Mouse (Mus musculus) left cerebral cortex, adult 2 months (tissue): Measurements from ENCODE around the gene Gm14137. TPM values are rescaled to one million over a fixed set of nuclear protein-coding genes. Genes with fewer than 3 reads are reported as not detected.
A peak's percentile ranks its signal among the peaks of the same experiment; 100 is the strongest.

Experiments
- DNase-seq, 2 experiments: peaks; one replicate each; pipeline ENCODE4 v3.0.0; 2021 to 2022; ENCODE audit warnings: low spot score in 2 of 2, mixed read lengths in 1 of 2; ENCODE audit errors: extremely low spot score in 1 of 2
- H3K27ac ChIP-seq: fragments of 200-600 bp; 2 replicates; pipeline ENCODE4 v1.8.1; 2022
- H3K4me3 ChIP-seq: fragments of 200-600 bp; 2 replicates; pipeline ENCODE4 v1.8.1; 2022
- CTCF ChIP-seq: fragments of 200-600 bp; IDR thresholded peaks from 2 replicates; pipeline ENCODE4 v1.8.1; 2022; ENCODE audit warnings: antibody characterized with exemption, mild to moderate bottlenecking, moderate library complexity
- intact Hi-C: fragments of 180-260 bp; cut with DNase I; formaldehyde crosslinking; loops from one replicate; pipeline ENCODE4 v1.15.1; 2025
- total RNA-seq, 2 experiments: library from RNA; stranded (reverse); gene quantifications; 2 replicates each; pipeline ENCODE4 v1.2.3; 2021

Gm14137 gene
- total RNA-seq, 2 experiments from 2014 or later: not detected

DNA sequence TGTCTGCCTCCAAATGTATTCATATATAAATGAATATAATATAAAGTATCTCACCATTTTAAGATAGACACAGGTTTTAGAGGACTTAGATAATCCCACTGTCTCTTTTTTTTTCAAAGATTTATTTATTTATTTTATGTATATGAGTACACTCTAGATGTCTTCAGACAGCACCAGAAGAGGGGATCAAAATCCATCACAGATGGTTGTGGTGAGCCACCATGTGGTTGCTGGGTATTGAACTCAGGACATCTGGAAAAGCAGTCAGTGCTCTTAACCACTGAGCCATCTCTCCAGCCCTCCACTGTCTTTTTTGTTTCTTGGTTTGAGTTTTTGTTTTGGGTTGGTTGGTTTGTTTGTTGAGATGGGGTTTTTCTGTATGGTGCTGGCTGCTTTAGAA, 16.5 kb upstream of the Gm14137 start:
- intact Hi-C loops: loop anchor here (2.0 kb wide), 1 partner anchor 31 kb away; no protein-coding TSS in a partner anchor
- DNase-seq: no peak
- Histone ChIP-seq H3K27ac (no peak overlapping the region), H3K4me3 (no peak overlapping the region)
- TF ChIP-seq CTCF: no peak

GRCm38 (mm10) chr2:119161247-119161646, 13.1 kb upstream of the Gm14137 start:
- DNase-seq: no peak
- Histone ChIP-seq H3K4me3 (no peak overlapping the region), H3K27ac (no peak overlapping the region)
- no peak for TF ChIP-seq CTCF
- intact Hi-C loops: no loop called here

- intact Hi-C loops: no loop called here
These were observed 11.2 kb upstream of the Gm14137 start for GRCm38 (mm10) chr2:119163135-119163534.

GRCm38 (mm10) chr2:119163999-119164398, 10.3 kb upstream of the Gm14137 start:
- no peak for DNase-seq
- Histone ChIP-seq H3K4me3 (no peak overlapping the region), H3K27ac (no peak overlapping the region)
- intact Hi-C loops: no loop called here
- TF ChIP-seq CTCF: no peak

More at GRCm38 (mm10) chr2:119163135-119163534, 11.2 kb upstream of the Gm14137 start:
- Histone ChIP-seq H3K27ac (no peak overlapping the region), H3K4me3 (no peak overlapping the region)
- no peak for TF ChIP-seq CTCF
- no peak for DNase-seq

DNA sequence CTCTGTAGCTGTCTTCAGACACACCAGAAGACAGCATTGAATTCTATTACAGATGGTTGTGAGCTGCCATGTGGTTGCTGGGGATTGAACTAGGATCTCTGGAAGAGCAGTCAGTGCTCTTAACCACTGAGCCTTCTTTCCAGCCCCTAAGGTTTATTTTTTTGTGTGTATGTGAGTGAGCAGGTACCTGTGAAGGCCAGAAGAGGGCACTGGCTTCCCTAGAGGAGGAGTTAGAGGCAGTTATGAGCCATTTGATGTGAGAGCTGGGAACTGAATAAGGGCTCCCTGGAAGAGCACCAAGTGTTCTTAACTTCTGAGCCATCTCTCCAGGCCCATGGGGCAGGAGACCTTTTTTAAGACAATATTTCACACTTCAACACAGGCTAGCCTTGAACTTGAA, 8.9 kb upstream of the Gm14137 start:
- no peak; the same call in 1 of the 2 replicates for TF ChIP-seq CTCF
- no peak overlapping the region for H3K27ac ChIP-seq

DNA sequence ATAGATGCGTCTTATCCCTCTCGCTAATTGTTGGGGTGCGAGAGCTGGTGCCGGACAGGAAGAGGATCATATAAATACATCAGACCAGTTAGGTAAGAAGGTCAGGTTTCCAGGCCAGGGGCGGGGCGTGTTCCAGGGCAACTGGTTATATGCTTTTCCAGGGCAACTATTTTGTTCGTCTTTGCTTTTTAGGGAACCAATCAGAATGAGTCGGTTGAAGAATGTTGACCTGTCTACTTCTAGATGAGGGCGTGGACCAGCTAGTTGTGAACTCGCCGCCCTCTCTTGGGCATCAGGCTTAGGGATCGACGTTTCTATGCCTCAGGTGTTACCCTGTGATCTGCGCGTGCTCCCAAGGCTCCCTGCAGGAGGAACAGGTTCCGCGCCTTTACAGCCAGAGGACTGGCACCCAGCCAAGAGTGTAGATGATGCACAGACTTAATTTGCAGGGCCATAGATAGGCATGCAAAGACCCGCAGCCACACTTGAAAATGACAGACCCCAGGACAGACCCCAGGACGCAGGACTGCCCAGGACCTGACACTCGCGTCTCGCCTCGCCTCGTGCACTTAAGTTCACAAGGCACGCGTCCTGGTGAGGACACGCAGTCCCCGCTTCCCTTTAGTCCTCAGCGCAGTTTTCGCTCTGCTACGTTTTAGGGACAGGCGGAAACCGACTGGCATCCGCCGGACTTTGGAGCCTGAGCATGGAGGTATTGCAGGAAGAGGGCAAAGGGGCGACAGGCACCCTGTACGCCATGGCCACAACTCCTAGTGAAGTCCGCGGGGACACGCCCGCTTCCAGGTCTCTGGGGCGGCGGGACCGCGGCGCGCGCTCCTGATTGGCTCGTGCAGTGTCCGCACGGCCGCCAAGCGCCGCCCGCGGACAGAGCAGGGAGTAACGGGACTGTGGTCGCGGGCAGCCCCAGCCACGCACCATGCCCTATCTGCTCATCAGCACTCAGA, 7.1 kb upstream of the Gm14137 start, which contains the start of gene Gchfr:
Gene Gchfr, plus strand, starts transcription at position 873 of the 965 bp plus-strand sequence.
- Histone ChIP-seq H3K4me3 (peak within 1 kb of the TSS; percentile 59), H3K27ac (no peak within 1 kb of the TSS)
- intact Hi-C loops: no loop called here
- peak; percentile 19 for TF ChIP-seq CTCF
- peak; percentile 30 to 57 for DNase-seq

More for the DNA sequence above, 8.9 kb upstream of the Gm14137 start:
- no peak overlapping the region for H3K4me3 ChIP-seq
- no peak for DNase-seq
- intact Hi-C loops: no loop called here

- Histone ChIP-seq H3K4me3 (peak overlapping the region; percentile 59), H3K27ac (no peak overlapping the region)
- TF ChIP-seq CTCF: no peak
- no peak for DNase-seq
- intact Hi-C loops: no loop called here
These were observed 6.4 kb upstream of the Gm14137 start for GRCm38 (mm10) chr2:119167866-119168256.

GRCm38 (mm10) chr2:119170282-119170681, 4.0 kb upstream of the Gm14137 start:
- no peak overlapping the region for H3K27ac ChIP-seq
- no peak overlapping the region for H3K4me3 ChIP-seq
- intact Hi-C loops: no loop called here
- no peak for TF ChIP-seq CTCF
- DNase-seq: no peak

GRCm38 (mm10) chr2:119171574-119171973, 2.7 kb upstream of the Gm14137 start:
- intact Hi-C loops: no loop called here
- no peak for TF ChIP-seq CTCF
- no peak for DNase-seq

DNA sequence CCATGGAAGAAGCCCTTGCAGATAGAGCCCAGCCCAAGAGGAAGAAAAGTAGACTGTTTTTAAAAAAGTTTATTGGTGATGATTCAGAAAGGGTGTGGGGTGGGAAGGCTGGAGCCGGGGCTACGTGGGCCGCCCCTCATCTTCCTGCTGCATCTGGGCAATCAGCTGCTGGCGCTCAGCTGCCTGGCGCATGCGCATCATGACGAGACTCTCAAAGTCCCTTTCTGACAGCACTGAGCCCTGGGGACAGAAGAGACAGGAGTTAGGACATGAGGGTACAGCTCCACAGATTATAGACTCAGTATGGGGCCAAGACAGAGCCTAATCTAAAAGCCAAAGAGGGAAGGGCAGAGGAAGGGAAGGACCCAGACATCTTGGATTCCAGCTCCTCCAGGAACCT, 1.9 kb upstream of the Gm14137 start:
- H3K4me3 ChIP-seq: no peak overlapping the region
- intact Hi-C loops: no loop called here
- TF ChIP-seq CTCF: no peak
- no peak overlapping the region for H3K27ac ChIP-seq
- no peak for DNase-seq

More at GRCm38 (mm10) chr2:119171574-119171973, 2.7 kb upstream of the Gm14137 start:
- no peak overlapping the region for H3K27ac ChIP-seq
- H3K4me3 ChIP-seq: no peak overlapping the region

GRCm38 (mm10) chr2:119172862-119173576, 1.3 kb upstream of the Gm14137 start:
- Histone ChIP-seq H3K4me3 (no peak overlapping the region), H3K27ac (no peak overlapping the region)
- no peak for TF ChIP-seq CTCF
- intact Hi-C loops: no loop called here
- DNase-seq: peak in 1 of 2 experiments; percentile 22

- intact Hi-C loops: no loop called here
- DNase-seq: no peak
- Histone ChIP-seq H3K4me3 (no peak overlapping the region), H3K27ac (no peak overlapping the region)
- TF ChIP-seq CTCF: no peak
These were observed 557 bp downstream of the Gm14137 start for GRCm38 (mm10) chr2:119174866-119175265.
